8 mouse cellular contexts compared by ENCODE assay signal in genomic region chr13:97438692-97439091, GRCm38 (mm10).
DNase-seq lines count a peak whose midpoint lies in the region; ATAC-seq lines count a peak whose summit lies in the region.

No protein-coding gene starts in this region.

- H3K27ac ChIP-seq in liver, embryonic 11.5 days (ENCODE audit: low read depth, low read length) = no peak overlapping the region; the same call in 1 of the 2 replicates
- H3K27ac ChIP-seq in embryonic facial prominence, embryonic 14.5 days (replicated peaks; ENCODE audit: low read depth, low read length) = 0 out of 2 replicates have a peak overlapping the region, but pooled peaks have one; percentile 22
- H3K27ac ChIP-seq in hindbrain, embryonic 13.5 days = peak overlapping the region; percentile 84
- peak overlapping the region; percentile 58 for H3K27ac ChIP-seq in midbrain, embryonic 16.5 days (ENCODE audit: low read length)

- WGBS in liver, embryonic 11.5 days = 50% methylated on average over 12 of the region's 12 CpGs
- WGBS in embryonic facial prominence, embryonic 14.5 days = 63% methylated on average over 12 of the region's 12 CpGs
- 31% methylated on average over 12 of the region's 12 CpGs for WGBS in hindbrain, embryonic 13.5 days
- WGBS in midbrain, embryonic 16.5 days = 35% methylated on average over 12 of the region's 12 CpGs

- H3K9ac ChIP-seq in liver, embryonic 11.5 days (ENCODE audit: low read depth, low read length) = no peak overlapping the region
- H3K9ac ChIP-seq in embryonic facial prominence, embryonic 14.5 days (ENCODE audit: low read depth, low read length) = no peak overlapping the region
- H3K9ac ChIP-seq in hindbrain, embryonic 13.5 days = peak overlapping the region; percentile 49
- H3K9ac ChIP-seq in midbrain, embryonic 16.5 days (ENCODE audit: low read depth, low read length) = no peak overlapping the region

- no peak for ATAC-seq in liver, embryonic 11.5 days (replicated peaks; ENCODE audit: low FRiP score)
- no peak for ATAC-seq in embryonic facial prominence, embryonic 14.5 days (ENCODE audit: low read depth)
- ATAC-seq in hindbrain, embryonic 13.5 days (ENCODE audit: low FRiP score) = no peak
- ATAC-seq in midbrain, embryonic 16.5 days = no peak

- no peaks in the 10 kb centered on the region for H3K9me3 ChIP-seq in liver, embryonic 11.5 days (ENCODE audit: control insufficient read depth, low read length)
- no peaks in the 10 kb centered on the region for H3K9me3 ChIP-seq in embryonic facial prominence, embryonic 14.5 days (ENCODE audit: control insufficient read depth, low read length)
- no peaks in the 10 kb centered on the region for H3K9me3 ChIP-seq in hindbrain, embryonic 13.5 days
- H3K9me3 ChIP-seq in midbrain, embryonic 16.5 days (replicated peaks; ENCODE audit: control insufficient read depth, low read length, poor library complexity, severe bottlenecking) = no peaks in the 10 kb centered on the region

- DNase-seq in liver, embryonic 11.5 days (ENCODE audit: low spot score) = no peak
- no peak for DNase-seq in liver
- no peak for DNase-seq in embryonic facial prominence, embryonic 14.5 days (ENCODE audit: low spot score)
- no peak for DNase-seq in left cerebral cortex, adult 11 months (ENCODE audit: low spot score)
- no peak for DNase-seq in cerebellum, adult 11-12 months
- no peak for DNase-seq in Muller cell, postnatal 12 days (ENCODE audit: inconsistent ontology term)

- H3K27me3 ChIP-seq in liver, embryonic 11.5 days (replicated peaks; ENCODE audit: control insufficient read depth, insufficient read depth, low read length) = peaks cover 10% of the 10 kb centered on the region
- H3K27me3 ChIP-seq in embryonic facial prominence, embryonic 14.5 days (replicated peaks; ENCODE audit: control insufficient read depth, insufficient read depth, low read length) = no peaks in the 10 kb centered on the region
- H3K27me3 ChIP-seq in hindbrain, embryonic 13.5 days = no peaks in the 10 kb centered on the region
- no peaks in the 10 kb centered on the region for H3K27me3 ChIP-seq in midbrain, embryonic 16.5 days (ENCODE audit: control insufficient read depth, insufficient read depth, low read depth, low read length)

- no peaks in the 10 kb centered on the region for H3K36me3 ChIP-seq in liver, embryonic 11.5 days (ENCODE audit: control insufficient read depth, insufficient read depth, low read length)
- H3K36me3 ChIP-seq in embryonic facial prominence, embryonic 14.5 days (ENCODE audit: control insufficient read depth, insufficient read depth, low read length) = no peaks in the 10 kb centered on the region
- H3K36me3 ChIP-seq in hindbrain, embryonic 13.5 days = no peaks in the 10 kb centered on the region
- H3K36me3 ChIP-seq in midbrain, embryonic 16.5 days (ENCODE audit: control insufficient read depth, insufficient read depth, low read length) = no peaks in the 10 kb centered on the region

- H3K4me3 ChIP-seq in liver, embryonic 11.5 days (ENCODE audit: low read depth, low read length) = no peak overlapping the region
- H3K4me3 ChIP-seq in embryonic facial prominence, embryonic 14.5 days (ENCODE audit: low read depth, low read length) = no peak overlapping the region
- no peak overlapping the region for H3K4me3 ChIP-seq in hindbrain, embryonic 13.5 days
- no peak overlapping the region for H3K4me3 ChIP-seq in midbrain, embryonic 16.5 days (ENCODE audit: low read depth, low read length)

- peaks cover 49% of the 10 kb centered on the region for H3K4me1 ChIP-seq in liver, embryonic 11.5 days (replicated peaks; ENCODE audit: control insufficient read depth, insufficient read depth, low read length)
- H3K4me1 ChIP-seq in embryonic facial prominence, embryonic 14.5 days (ENCODE audit: control insufficient read depth, insufficient read depth, low read length) = peaks cover 41% of the 10 kb centered on the region
- H3K4me1 ChIP-seq in hindbrain, embryonic 13.5 days (replicated peaks) = peaks cover 81% of the 10 kb centered on the region
- H3K4me1 ChIP-seq in midbrain, embryonic 16.5 days (ENCODE audit: control insufficient read depth, insufficient read depth, low read length) = peaks cover 58% of the 10 kb centered on the region

- peak overlapping the region; percentile 28 for H3K4me2 ChIP-seq in liver, embryonic 11.5 days
- H3K4me2 ChIP-seq in embryonic facial prominence, embryonic 14.5 days (ENCODE audit: low read depth, low read length) = peak overlapping the region; percentile 6; the same call in 1 of the 2 replicates
- peak overlapping the region; percentile 38 for H3K4me2 ChIP-seq in hindbrain, embryonic 13.5 days
- peak overlapping the region; percentile 38 for H3K4me2 ChIP-seq in midbrain, embryonic 16.5 days (ENCODE audit: low read length)
